Mouse (Mus musculus) activated CD4-positive, CD25-positive, alpha-beta regulatory T cell, adult 4 months (primary cell): ENCODE results near the gene Macf1. TPM values are rescaled to one million over a fixed set of nuclear protein-coding genes. Genes with fewer than 3 reads are reported as not detected.
"Not testable (repeated sequence)": the region's sequence is repeated elsewhere in the genome, so short reads cannot be mapped to it uniquely, and the experiment has no call there.

Experiments
- ATAC-seq: one replicate; pipeline ENCODE4 v1.8.0; 2017
- polyA plus RNA-seq, 2 experiments: library from polyadenylated mRNA; unstranded; fragments of 100-300 nt; shearing (Covaris generic); gene quantifications; one replicate each; pipeline ENCODE4 v1.2.1; 2017

The Macf1 gene
- polyA plus RNA-seq, 2 experiments from 2014 or later = 141 to 142 TPM

DNA sequence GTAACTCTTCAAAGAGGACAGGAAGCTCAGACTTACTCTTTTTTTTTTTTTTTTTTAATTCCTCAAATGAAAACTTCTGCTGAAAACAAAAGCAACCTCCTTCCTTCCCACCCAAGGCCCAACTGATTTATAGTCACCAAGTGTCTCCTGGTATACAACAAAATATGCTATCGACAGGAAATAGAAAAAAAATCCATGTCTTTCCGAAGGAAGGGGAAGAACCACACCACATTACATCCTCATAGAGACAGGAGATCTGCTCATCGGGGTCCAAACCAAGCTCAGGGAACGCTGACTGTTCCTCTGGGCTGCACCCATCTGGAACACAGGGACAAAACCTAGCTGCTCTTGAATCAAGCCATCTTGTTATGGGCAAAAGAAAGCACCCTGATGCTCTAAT, 50.3 kb downstream of the Macf1 start:
- no peak for ATAC-seq

DNA sequence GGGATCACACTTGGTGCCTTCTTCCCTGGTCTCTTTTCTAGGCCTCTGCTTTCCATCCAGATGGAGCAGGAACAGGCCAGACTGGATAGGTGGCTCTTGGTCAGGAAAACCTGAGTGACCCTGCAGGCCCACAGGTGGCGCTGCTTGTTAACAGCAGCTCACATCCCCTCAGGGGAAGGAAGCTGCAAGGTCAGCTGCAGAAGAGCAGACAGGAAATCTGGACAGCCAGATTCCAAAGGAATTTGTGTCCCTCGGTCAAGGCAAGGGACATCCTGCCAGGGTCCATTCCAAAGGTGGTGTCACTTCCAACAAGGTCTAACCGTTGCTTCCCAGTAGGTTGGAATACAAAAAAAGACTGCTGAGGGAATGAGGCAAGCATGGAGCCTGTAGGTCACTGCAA, 50.8 kb downstream of the Macf1 start:
- ATAC-seq = no peak

DNA sequence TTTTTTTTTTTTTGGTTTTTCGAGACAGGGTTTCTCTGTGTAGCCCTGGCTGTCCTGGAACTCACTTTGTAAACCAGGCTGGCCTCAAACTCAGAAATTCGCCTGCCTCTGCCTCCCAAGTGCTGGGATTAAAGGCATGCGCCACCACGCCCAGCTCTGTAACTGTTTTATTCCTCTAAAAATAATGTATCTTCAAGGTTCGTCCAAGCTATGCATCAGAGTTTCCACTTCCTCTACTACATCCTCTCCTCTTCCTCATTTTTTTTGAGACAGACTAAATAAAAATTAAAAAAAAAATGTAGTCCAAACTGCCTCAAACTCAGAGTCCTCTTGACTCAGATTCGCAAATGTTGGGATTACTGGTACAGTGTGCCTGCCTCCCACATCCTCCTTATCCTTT, 52.0 kb downstream of the Macf1 start:
- not testable (repeated sequence) for ATAC-seq

DNA sequence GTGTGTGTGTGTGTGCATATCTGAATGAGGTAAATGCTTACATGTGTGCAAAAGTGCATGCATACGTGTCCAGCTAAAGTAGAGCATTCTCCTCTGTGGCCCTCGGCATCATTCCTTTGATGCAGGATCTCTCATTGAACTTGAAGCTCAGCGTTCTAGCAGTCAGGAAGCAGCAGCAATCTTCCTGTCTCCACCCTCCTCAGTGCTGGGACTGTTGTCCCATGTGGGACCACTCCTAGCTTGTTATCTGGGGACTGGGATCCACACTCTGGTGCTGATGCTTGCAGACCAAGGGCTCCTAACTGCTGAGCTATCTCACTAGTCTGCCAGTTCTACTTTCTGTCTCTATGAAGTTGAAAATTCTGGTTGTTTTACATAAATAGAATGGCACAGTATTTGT, 52.5 kb downstream of the Macf1 start:
- ATAC-seq = no peak

DNA sequence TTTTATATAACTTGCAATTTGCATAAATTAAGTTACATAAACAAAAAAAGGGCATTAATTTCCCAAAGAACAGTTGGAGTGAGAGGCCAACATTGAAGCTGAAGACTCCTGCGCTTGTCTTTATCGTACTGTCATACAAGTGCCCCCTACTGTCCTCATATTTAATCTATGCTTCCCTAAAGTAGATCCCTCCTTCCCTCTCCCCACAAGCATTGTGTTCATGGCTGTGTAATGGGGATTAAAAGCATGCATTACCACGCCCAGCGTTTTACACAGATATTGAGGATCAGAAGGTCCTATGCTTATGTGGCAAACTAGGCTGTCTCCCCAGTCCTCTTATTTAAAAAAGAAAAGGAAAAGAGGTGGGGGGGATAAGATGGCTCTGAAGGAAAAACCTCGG, 56.5 kb downstream of the Macf1 start:
- ATAC-seq = no peak

DNA sequence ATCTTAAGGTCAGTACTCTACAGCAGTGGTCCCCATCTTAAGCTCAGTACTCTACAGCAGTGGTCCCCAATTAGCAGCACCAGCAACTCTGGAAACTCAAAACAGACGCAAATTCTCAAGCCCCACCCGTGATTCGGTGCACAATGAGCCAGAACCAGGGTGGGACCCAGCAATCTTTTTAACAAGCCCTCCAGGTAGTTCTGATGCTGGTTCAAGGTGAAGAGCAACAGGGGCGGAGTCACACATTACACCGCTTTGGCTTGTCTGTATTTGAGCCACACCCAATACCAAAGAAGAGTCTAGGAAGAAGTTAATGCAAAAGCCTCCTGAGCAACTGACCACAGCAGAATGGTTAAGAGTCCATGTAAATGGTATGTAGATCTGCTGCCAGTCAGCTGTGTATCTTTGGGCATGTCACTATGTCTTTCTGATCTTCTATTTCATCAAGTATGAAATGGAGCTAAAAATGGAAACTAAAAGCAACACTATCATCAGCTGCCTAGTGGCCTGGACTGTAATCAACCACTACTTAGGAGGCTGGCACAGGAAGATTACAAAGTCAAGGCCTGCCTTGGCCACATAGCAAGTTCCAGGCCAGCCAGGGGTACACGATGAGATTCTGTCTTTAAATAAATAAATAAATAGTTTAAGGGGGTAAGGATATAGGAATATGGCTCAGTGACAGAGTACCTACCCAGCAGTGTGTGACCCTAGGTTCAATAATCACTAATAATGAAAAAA, 58.7 kb downstream of the Macf1 start:
- no peak for ATAC-seq

DNA sequence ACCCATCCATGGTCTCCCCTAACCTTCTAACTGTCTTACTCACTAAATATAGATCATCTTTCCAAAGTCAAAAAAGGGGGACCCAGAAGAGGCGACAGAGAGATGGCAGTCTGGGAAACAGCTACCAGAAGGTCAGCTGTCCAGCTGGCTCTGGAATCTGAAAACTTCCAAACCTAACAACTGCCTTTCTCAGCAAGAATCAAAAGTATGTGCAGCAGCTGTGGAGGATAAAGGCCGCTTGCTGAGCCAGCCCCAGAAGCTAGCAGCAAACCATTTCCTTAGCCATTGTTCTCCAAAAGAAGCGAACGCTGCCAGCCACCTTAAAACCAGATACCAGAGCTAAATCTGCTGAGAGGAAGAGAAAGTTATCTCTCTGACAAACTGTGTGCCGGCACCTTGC, 59.7 kb downstream of the Macf1 start:
- ATAC-seq = no peak

DNA sequence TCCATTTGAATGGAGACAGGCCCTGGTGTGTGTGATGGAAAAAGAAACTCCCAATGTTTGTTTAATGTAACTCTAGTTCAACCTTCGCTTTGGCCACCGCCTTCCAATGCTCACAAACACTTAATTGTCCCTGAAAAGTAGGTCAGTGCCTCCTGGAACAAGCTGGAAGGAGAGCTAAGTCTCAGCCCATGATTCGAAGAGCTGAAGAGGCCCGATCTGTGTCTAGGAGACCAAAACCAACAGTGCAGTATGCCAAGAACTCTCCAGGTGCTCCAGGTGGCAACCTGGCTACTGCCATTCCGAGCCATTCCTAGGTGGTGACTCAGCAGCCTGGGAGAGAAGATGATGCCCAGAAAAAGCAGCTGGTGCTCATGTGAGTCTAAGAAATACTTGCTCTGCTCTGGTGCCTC, 60.4 kb downstream of the Macf1 start:
- ATAC-seq = no peak

DNA sequence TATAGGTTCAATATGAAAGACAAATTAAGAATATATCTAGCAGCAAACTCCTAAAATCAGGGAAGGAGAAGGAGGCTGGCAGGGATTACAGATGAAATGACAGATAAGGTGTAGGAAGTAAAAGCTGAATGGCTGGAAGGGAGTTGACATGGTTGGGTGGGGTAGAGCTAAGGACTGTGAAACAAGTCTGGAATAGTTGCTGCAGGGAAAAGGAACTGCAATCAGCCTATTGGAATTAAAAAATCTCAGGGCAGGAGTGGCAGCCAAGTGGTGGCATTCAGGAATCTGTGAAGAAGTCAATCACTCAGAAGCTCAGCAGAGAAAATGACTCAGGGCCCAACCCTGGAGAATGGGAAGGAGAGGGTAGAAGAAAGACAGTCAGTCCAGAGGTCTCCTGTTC, 62.4 kb downstream of the Macf1 start:
- ATAC-seq = no peak

DNA sequence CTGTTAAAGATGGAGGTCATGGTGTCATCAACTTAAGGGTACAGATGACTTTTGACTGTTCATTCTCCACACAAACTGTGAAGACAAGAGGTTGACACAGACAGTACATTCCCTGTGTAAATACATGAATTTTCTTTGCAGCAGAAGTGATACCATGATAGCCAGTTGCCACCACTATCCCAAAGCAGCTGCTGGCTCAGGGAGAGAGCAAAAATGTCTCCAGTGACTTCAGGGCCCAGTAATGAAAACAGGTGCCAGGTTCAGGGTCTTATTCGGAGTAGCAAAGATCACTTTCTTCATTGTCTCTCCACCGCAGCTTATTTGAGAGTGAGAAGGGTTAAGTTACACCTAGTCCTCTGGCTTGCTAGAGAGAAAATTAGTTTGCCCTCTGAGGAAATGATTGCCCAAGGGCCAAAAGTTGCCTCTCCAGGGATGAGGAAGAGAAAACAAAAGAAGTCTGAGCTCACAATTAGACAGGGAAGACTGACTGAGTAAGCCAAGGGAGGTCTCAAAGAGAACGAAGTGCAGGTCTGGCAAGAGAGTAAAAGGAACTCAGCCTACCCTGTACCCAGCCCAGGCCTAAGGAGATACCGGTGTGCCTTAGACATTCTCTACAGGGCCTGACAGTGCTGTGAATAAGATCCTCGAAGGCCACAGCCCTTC, 66.3 kb downstream of the Macf1 start:
- ATAC-seq = no peak

DNA sequence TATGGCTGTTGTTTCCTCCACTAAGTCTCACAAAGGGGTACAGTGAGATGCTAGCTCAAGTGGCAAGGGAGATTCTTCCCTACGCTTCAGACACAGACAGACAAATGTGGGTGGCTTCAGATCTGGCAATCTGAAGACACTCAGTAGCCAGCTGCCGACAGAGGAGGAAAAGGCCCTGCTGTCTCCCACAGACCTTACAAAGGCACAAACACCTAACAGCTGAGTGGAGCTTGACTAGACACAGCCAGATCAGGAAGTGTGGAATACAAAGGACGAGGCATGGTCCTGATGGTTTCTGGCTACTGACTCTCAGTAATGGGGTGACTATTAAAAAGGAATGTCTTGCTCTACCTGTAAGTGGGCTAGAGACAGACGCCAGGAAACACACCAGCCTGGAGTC, 67.2 kb downstream of the Macf1 start:
- no peak for ATAC-seq

DNA sequence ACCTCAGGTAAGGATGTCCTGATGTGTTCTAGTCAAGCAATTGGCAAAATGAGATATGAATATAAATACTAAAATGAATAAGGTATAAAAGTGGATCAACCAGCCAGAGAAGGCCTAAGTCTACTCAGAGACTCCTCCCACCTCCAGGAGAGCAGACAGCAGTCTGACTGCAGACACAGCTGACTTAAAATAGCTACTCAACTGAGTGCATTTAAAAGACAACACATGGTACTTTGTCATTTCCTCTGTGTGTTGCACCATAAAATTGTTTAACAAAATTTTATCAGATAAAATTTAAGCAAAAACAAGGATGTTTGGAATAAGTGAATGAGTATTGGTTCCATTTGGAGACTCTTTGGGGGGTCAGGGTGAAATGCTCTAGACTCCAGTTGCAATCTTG, 67.7 kb downstream of the Macf1 start:
- no peak for ATAC-seq

DNA sequence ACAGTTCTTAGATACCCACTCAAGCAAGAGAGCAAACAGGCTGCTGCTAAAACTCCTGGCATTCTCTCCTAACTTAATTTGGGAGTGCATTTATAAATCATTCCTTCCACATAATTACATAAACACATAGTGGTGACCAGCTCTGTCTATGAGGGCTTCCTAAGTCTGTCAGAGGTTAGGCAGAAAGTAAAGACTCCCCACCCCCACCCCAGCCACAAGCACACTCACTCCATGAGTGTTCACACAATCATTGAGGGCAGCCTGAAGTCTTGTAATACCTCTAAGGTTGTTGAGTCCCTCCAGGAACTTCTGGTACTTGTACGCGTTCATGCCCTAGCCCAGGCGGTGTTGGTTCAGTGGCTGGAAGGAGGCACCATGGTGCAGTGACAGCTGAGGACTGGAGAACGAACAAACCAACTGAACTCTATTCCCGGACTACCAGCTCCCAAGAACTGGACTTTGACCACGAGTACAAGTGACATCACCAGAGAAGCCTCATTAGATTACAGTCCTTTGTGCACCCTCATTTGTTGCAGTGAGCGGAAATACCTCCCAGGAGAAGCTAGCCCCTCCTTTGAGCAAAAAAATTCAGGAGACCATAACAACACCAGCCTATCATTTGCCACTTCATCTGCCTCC, 70.7 kb downstream of the Macf1 start:
- no peak for ATAC-seq

DNA sequence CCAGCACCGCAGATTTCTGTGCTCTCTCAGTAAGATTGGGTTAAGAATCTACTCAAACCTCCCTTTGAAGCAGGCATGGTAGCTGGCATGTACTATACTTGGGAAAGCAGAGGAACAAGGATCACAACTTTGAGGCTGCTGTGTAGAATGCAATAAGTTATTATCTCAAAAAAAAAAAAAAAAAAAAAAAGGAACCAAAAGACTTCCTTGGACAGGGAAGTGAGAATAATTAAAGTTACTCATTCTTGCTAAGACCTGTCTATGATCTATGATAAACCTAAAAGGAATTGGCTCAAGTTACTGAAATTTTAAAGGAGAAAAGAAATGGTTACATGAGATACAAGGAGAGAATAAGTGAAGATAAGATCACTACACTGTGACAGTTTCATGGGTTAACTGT, 72.2 kb downstream of the Macf1 start:
- ATAC-seq = no peak

DNA sequence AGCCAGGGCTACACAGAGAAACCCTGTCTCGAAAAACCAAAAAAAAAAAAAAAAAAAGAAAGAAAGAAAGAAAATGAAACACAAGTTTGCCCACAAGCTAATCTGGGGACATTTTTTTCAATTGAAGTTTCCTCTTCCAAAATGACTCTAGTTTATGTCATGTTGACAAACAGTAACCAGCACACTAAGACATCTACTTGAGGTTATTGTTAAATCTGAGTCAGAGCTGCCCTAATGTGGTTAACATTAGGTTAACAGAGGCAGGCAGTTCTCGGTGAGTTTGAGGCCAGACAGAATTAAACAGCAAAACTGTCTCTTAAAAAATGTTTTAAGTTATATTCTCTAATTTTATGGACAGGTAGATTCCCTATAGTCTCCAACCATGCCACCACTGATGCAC, 72.9 kb downstream of the Macf1 start:
- ATAC-seq = no peak

DNA sequence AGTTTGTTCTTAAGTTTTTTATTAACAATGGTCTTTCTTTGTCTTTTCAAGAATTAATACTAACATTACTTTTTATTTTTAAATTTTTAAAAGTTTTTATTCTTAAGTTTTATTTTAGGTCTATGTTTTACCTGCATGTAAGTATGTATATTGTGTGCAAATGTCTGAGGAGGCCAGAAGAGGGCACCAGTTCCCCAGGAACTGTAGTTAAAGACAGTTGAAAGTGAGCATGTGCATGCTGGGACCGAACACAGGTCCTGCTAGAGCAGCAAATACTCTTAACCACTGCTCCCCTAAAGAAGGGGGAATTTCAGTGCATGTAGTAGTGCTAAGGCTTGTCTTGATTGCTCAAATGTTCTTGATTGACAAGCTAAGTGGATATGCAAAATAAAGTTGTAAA, 77.0 kb downstream of the Macf1 start:
- ATAC-seq = no peak

DNA sequence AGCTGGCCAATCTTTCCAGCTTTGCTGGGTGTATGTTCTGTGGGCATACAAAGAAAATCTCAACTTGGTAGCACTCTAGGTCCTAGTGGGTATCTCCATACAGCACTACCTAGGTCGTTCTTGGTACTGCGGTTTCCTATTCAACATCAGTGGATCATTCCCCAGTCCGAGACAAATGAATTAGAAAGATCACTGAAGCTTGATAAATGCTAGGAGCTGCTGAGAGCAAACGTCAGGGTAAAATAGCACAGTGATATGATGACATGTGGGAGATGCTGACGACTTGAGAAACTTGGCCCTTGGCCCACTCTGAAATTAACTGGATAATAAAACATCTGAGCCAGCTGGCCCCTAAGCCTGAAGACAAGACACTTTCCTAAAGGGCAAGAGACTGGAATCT, 78.2 kb downstream of the Macf1 start:
- ATAC-seq = no peak

DNA sequence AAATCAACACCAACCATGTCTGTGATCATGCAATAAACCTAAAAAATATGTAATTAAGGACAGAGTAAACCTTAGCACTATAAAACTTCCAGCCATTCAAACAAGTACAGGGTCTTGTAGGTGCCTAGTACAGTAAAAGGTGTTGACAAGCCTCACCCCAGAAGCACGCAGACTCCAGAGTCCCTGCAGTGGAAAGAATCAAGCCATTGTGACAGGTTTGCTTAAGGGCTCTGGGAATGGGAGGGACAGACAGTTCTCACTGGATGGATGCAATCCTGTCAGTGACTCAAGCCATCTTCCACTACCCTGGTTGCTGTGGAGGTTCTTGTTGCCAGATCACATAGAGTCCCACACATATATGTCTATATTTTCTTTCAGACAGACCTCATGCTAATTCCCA, 78.9 kb downstream of the Macf1 start:
- no peak for ATAC-seq

DNA sequence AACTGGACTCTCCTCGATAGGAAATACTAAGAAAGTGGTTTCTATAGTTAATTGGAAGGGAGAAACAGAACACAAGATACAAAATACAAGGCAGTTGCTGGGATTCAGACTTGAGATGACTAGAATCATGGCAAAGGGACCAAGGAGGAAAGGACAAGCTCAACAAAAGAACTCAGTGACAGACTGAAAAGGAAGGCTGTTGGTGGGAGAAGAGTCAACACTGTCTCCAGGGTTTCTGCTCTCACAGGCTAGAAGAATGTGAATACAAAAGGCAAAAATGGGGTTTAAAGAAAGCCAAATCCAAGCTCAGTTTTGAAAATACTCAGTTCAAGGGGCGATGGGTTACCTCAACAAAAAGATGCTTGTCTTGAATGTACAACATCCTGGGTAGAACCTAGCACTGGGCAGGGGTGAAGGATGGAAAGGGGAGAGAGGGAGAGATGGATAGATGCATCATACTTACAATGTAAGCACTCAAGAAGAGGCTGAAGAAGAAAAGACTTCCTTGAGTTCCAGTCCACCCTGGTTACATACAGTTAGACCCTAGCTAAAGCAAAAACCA, 81.4 kb downstream of the Macf1 start:
- ATAC-seq = no peak

DNA sequence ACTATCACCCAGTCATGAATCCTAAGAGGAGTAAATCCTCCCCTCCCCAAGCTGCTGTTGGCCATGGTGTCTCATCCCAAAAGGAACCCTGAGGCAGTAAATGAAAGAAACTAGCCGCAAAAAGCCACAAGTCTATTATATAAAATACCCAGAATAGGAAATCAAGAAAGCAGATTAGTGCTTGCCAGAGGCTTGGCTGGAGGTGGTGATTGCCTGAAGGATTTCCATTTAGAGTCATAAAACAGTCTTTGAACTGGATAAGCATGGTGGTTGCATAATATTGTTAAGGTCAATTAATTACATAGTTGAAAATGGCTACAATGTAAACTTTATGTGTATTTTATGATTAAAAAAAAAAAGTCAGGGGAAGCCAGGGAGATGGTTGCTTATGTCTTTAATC, 83.1 kb downstream of the Macf1 start:
- ATAC-seq = no peak

DNA sequence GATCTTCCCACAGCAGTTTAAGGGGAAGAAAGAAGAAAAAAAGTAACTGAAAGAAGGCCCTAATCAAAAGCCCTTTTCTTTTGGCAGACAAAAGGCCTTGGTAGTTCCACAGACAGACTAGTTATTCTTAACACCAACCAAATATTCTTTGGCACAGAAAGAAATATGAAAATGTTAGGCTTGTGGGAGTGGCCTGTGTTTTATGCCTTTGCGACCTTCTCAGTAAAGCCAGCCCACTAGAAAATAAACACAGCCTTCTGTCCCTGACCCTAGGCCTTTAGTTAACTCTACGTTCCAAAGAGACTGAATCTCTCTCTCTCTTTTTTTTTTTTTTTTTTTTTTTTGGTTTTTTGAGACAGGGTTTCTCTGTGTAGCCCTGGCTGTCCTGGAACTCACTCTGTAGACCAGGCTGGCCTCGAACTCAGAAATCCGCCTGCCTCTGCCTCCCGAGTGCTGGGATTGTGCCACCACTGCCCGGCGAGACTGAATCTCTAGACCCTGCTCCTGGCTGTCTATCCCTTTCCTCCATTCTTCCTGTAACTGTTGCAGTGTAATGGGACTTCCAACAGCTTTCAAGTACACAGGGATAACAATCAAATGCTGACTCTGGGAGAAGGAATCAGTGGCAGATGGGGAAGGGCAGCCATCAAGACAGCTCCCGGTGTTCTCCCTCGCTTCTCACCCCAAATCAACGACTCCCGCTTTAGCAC, 85.5 kb downstream of the Macf1 start:
- ATAC-seq = no peak

DNA sequence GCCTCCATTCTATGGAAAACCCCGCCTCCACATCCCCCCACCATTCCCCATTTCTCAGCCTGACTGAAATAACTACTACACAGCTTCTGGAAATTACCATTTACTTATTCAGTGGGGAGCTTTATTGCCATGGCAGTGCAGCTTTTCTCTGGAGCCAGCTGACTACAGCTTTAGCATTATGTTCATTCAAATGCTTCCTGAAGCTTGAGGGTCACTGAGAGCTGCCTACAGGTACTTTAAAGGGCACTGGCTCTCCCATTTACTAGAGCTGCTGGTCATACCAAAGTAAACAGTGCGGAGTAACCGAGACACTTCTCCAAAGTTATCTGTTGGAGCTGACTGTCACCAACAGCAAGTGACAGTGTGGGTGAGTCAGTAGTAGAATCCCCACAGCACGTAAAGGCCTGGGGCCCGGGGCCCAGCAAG, 89.8 kb downstream of the Macf1 start:
- no peak for ATAC-seq

DNA sequence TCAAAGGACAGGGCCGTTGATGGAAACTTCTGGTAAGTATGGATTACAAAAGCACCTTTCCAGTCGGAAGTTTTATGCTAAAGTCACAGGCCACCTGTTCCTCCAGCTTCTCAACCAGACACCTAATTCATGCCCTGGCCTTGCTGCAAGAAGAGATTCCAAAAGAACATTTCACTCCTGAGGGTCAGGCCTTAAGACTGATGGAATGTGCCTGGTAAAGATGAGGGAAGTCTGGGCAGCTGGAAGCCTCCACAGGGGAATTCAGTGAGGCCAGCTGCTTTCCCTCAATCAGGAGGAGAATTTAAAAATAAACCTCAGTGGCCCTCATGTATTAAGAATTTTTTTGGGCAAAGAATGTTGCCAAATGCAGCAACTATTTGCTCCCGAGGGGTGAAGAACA, 90.5 kb downstream of the Macf1 start:
- ATAC-seq = no peak
